Mouse (Mus musculus) activated CD4-positive, CD25-positive, alpha-beta regulatory T cell (primary cell): Measurements from ENCODE around the gene Gprin1. TPM values are rescaled to one million over a fixed set of nuclear protein-coding genes. Genes with fewer than 3 reads are reported as not detected.

Experiments used
- polyA plus RNA-seq, 2 experiments: library from polyadenylated mRNA; unstranded; fragments of 100-300 nt; shearing (Covaris generic); gene quantifications; one replicate each; pipeline ENCODE4 v1.2.1; 2017

Gprin1 gene
- polyA plus RNA-seq = under 1 TPM in 1 of 2 experiments, not detected in 1; 0.04 TPM

GRCm38 (mm10) chr13:54749864-54750411, at the start of gene Gprin1:
TSS of gene Gprin1 (minus strand) at chr13:54749874.

GRCm38 (mm10) chr13:54788740-54789560, 39.3 kb upstream of the Gprin1 start, which contains the start of gene Tspan17:
TSS of gene Tspan17 (plus strand) at chr13:54789377.

GRCm38 (mm10) chr13:54783698-54784097, 34.0 kb upstream of the Gprin1 start, which contains the start of gene Eif4e1b:
TSS of gene Eif4e1b (plus strand) at chr13:54783998.

GRCm38 (mm10) chr13:54766192-54766768, 16.6 kb upstream of the Gprin1 start, which contains the start of gene Sncb:
TSS of gene Sncb (minus strand) at chr13:54766595.

GRCm38 (mm10) chr13:54701243-54701642, 48.4 kb downstream of the Gprin1 start, which contains the start of gene Cdhr2:
TSS of gene Cdhr2 (plus strand) at chr13:54701461.

GRCm38 (mm10) chr13:54693558-54694347, 55.9 kb downstream of the Gprin1 start, which contains the start of gene Rnf44:
TSS of gene Rnf44 (minus strand) at chr13:54693907.

Other genes starting within 250 kb of the Gprin1 start
- 10 to 100 TPM; 13.0 to 15.0 TPM for gene Simc1, start 246.1 kb downstream of the Gprin1 start, polyA plus RNA-seq
- gene 4833439L19Rik, start 184.4 kb downstream of the Gprin1 start, polyA plus RNA-seq = 10 to 100 TPM; 73.7 to 84.8 TPM
- gene Arl10, start 174.9 kb downstream of the Gprin1 start, polyA plus RNA-seq = 1 to 10 TPM; 4.5 to 7.9 TPM
- gene Nop16, start 159.8 kb downstream of the Gprin1 start, polyA plus RNA-seq = 10 to 100 TPM; 34.2 to 64.2 TPM
- gene Higd2a, start 159.7 kb downstream of the Gprin1 start, polyA plus RNA-seq = 100 to 1,000 TPM; 201 to 236 TPM
- 10 to 100 TPM; 20.5 to 59.0 TPM for gene Cltb, start 138.5 kb downstream of the Gprin1 start, polyA plus RNA-seq
- 10 to 100 TPM; 65.1 to 66.9 TPM for gene Faf2, start 128.1 kb downstream of the Gprin1 start, polyA plus RNA-seq
- 10 to 100 TPM; 48.4 to 92.0 TPM for gene Rnf44, start 56.0 kb downstream of the Gprin1 start, polyA plus RNA-seq
- under 1 TPM in 1 of 2 experiments, not detected in 1; 0.09 TPM for gene Cdhr2, start 48.4 kb downstream of the Gprin1 start, polyA plus RNA-seq
- under 1 TPM in 1 of 2 experiments, not detected in 1; 0.45 TPM for gene Sncb, start 16.7 kb upstream of the Gprin1 start, polyA plus RNA-seq
- gene Eif4e1b, start 34.1 kb upstream of the Gprin1 start, polyA plus RNA-seq = not detected
- gene Tspan17, start 39.5 kb upstream of the Gprin1 start, polyA plus RNA-seq = 1 to 10 TPM; 3.3 to 9.6 TPM
- under 1 TPM; 0.10 to 0.43 TPM for gene Unc5a, start 199.5 kb upstream of the Gprin1 start, polyA plus RNA-seq